Mouse (Mus musculus) forebrain, postnatal 0 days (tissue): ENCODE data around the gene C4b. TPM values are rescaled to one million over a fixed set of nuclear protein-coding genes. Genes with fewer than 3 reads are reported as not detected.
"Not testable (repeated sequence)": the region's sequence is repeated elsewhere in the genome, so short reads cannot be mapped to it uniquely, and the experiment has no call there.

ENCODE experiments used
- ATAC-seq: fragments of 200-750 bp; cut with Nextera tagmentation; 2 replicates; pipeline ENCODE4 v1.8.0; 2017; ENCODE audit warnings: mild to moderate bottlenecking, moderate library complexity
- DNase-seq: peaks from one replicate; pipeline ENCODE4 v3.0.0-alpha.2; 2015
- H3K27ac ChIP-seq: fragments of 300-500 bp; sonication (generic); 2 replicates; pipeline ENCODE4 v1.5.1; 2014; ENCODE audit warnings: low read depth, mild to moderate bottlenecking, antibody characterized with exemption, low read length, moderate library complexity, mixed read lengths
- H3K27me3 ChIP-seq: fragments of 300-500 bp; sonication (generic); 2 replicates; pipeline ENCODE4 v1.6.1; 2014; ENCODE audit warnings: mild to moderate bottlenecking, low read length, mixed read lengths; ENCODE audit not compliant: insufficient read depth
- H3K36me3 ChIP-seq: fragments of 300-500 bp; sonication (generic); 2 replicates; pipeline ENCODE4 v1.6.1; 2014; ENCODE audit warnings: mild to moderate bottlenecking, moderate library complexity; ENCODE audit not compliant: insufficient read depth
- H3K4me1 ChIP-seq: fragments of 300-500 bp; sonication (generic); 2 replicates; pipeline ENCODE4 v1.6.1; 2014; ENCODE audit warnings: antibody characterized with exemption; ENCODE audit not compliant: insufficient read depth
- H3K4me2 ChIP-seq: fragments of 300-500 bp; sonication (generic); 2 replicates; pipeline ENCODE4 v1.6.1; 2014; ENCODE audit warnings: low read depth, mild to moderate bottlenecking, moderate library complexity
- H3K4me3 ChIP-seq: fragments of 300-500 bp; sonication (generic); 2 replicates; pipeline ENCODE4 v1.5.1; 2014; ENCODE audit warnings: low read depth, low read length, mixed read lengths
- H3K9ac ChIP-seq: fragments of 300-500 bp; sonication (generic); 2 replicates; pipeline ENCODE4 v1.6.1; 2014; ENCODE audit warnings: mild to moderate bottlenecking
- H3K9me3 ChIP-seq: fragments of 300-500 bp; sonication (generic); 2 replicates; pipeline ENCODE4 v1.6.1; 2016; ENCODE audit warnings: low read length
- CTCF ChIP-seq: sonication (generic); IDR thresholded peaks from 2 replicates; pipeline ENCODE4 v1.5.1; 2016; ENCODE audit warnings: antibody characterized with exemption, control low read depth, low read depth
- WGBS: fragments of 180-500 bp; shearing (Covaris S2); extraction: QIAGEN DNeasy Blood & Tissue Kit; methylation state at CpG from one replicate; pipeline ENCODE4 v1.1.7; 2014; 5-methylcytosine and 5-hydroxymethylcytosine counted together
- polyA plus RNA-seq: library from polyadenylated mRNA; unstranded; fragments of >200 nt; fragmentation: Nextera tagmentation; extraction: Ambion mirVana; gene quantifications from 2 replicates; pipeline ENCODE4 v1.2.1, GENCODE M21; 2015
- total RNA-seq: library from RNA; depleted of rRNA; stranded (reverse); fragments of >200 nt; gene quantifications from 2 replicates; pipeline ENCODE4 v1.2.3, GENCODE M21; 2014; rRNA removed

C4b gene
- total RNA-seq = 1.5 and 1.6 TPM in 2 replicates
- 0.59 and 0.75 TPM in 2 replicates for polyA plus RNA-seq

- Histone ChIP-seq H3K4me1 (no peaks in the 10 kb centered on the region), H3K4me2 (no peak within 1 kb of the TSS), H3K27ac (no peak within 1 kb of the TSS), H3K4me3 (no peak within 1 kb of the TSS), H3K27me3 (no peaks in the 10 kb centered on the region), H3K9ac (no peak within 1 kb of the TSS), H3K9me3 (no peaks in the 10 kb centered on the region), H3K36me3 (no peaks in the 10 kb centered on the region)
- ATAC-seq (no peak), DNase-seq (no peak)
- TF ChIP-seq CTCF = no peak
- 82% methylated on average over 7 of the region's 7 CpGs for WGBS
Observed at GRCm38 (mm10) chr17:34743719-34744118, at the start of gene C4b. TSS of gene C4b (minus strand) at chr17:34743882.

- Histone ChIP-seq H3K9ac (no peak overlapping the region; the same call in 1 of the 2 replicates), H3K36me3 (no peaks in the 10 kb centered on the region), H3K9me3 (0 out of 2 replicates have a peak, but pooled peaks cover 5% of the 10 kb centered on the region), H3K4me3 (no peak overlapping the region), H3K27me3 (no peaks in the 10 kb centered on the region), H3K27ac (peak overlapping the region; percentile 88), H3K4me2 (no peak overlapping the region), H3K4me1 (no peaks in the 10 kb centered on the region)
- WGBS = 65% methylated on average over 9 of the region's 9 CpGs
- TF ChIP-seq CTCF = no peak
- ATAC-seq (peak; percentile 91), DNase-seq (peak; percentile 60)
Observed at GRCm38 (mm10) chr17:34777680-34778325, 34.1 kb upstream of the C4b start.

GRCm38 (mm10) chr17:34761471-34761870, 17.8 kb upstream of the C4b start:
- Histone ChIP-seq H3K27ac (no peak overlapping the region), H3K9me3 (no peaks in the 10 kb centered on the region), H3K36me3 (no peaks in the 10 kb centered on the region), H3K4me2 (no peak overlapping the region), H3K4me3 (no peak overlapping the region), H3K4me1 (no peaks in the 10 kb centered on the region), H3K27me3 (no peaks in the 10 kb centered on the region), H3K9ac (no peak overlapping the region)
- no peak for DNase-seq
- ATAC-seq = no peak
- 72% methylated on average over 3 of the region's 3 CpGs for WGBS
- TF ChIP-seq CTCF = no peak

- Histone ChIP-seq H3K36me3 (no peaks in the 10 kb centered on the region), H3K27ac (no peak overlapping the region), H3K4me3 (no peak overlapping the region), H3K4me1 (no peaks in the 10 kb centered on the region), H3K9me3 (no peaks in the 10 kb centered on the region), H3K4me2 (no peak overlapping the region), H3K27me3 (no peaks in the 10 kb centered on the region), H3K9ac (no peak overlapping the region)
- DNase-seq (no peak), ATAC-seq (no peak)
- WGBS = 84% methylated on average over 5 of the region's 5 CpGs
- no peak for TF ChIP-seq CTCF
Observed at GRCm38 (mm10) chr17:34746531-34746930, 2.8 kb upstream of the C4b start.

GRCm38 (mm10) chr17:34745166-34745565, 1.5 kb upstream of the C4b start:
- not testable (repeated sequence) for H3K36me3 ChIP-seq, H3K9me3 ChIP-seq, H3K9ac ChIP-seq, H3K27me3 ChIP-seq, H3K4me1 ChIP-seq, ATAC-seq, H3K4me2 ChIP-seq, DNase-seq, H3K4me3 ChIP-seq, H3K27ac ChIP-seq
- WGBS = 90% methylated on average over 4 of the region's 4 CpGs

- H3K4me2 ChIP-seq, ATAC-seq, H3K9ac ChIP-seq, H3K27ac ChIP-seq, DNase-seq, H3K27me3 ChIP-seq, H3K4me3 ChIP-seq, H3K9me3 ChIP-seq, H3K4me1 ChIP-seq, H3K36me3 ChIP-seq: not testable (repeated sequence)
- 92% methylated on average over 6 of the region's 6 CpGs for WGBS
Observed at GRCm38 (mm10) chr17:34744611-34745010, 929 bp upstream of the C4b start.

GRCm38 (mm10) chr17:34744206-34744605, 524 bp upstream of the C4b start:
- H3K4me2 ChIP-seq = no peak overlapping the region
- H3K4me1 ChIP-seq = no peaks in the 10 kb centered on the region
- no peak overlapping the region for H3K4me3 ChIP-seq
- H3K9ac ChIP-seq = no peak overlapping the region
- WGBS = 81% methylated on average over 6 of the region's 6 CpGs
- no peak for ATAC-seq
- no peak overlapping the region for H3K27ac ChIP-seq
- no peak for DNase-seq
- no peaks in the 10 kb centered on the region for H3K27me3 ChIP-seq
- TF ChIP-seq CTCF = no peak
- no peaks in the 10 kb centered on the region for H3K36me3 ChIP-seq
- H3K9me3 ChIP-seq = no peaks in the 10 kb centered on the region
